Comparison of ENCODE assay signal across 19 mouse cellular contexts in genomic region chr15:97764532-97764931, GRCm38 (mm10). TPM values are rescaled to one million over a fixed set of nuclear protein-coding genes. Genes with fewer than 3 reads are reported as not detected.
DNase-seq lines count a peak whose midpoint lies in the region; ATAC-seq and TF ChIP-seq lines count a peak whose summit lies in the region.
"Had no signal": no experiment of that assay in that cellular context is flagged by ENCODE, and none has a peak within 500 bp of the region (broad histone marks: within the 10 kb centered on the region; RNA-seq: fewer than 3 reads in every experiment).

No protein-coding gene starts in this region.

- H3K27ac ChIP-seq in heart, embryonic 15.5 days: no peak overlapping the region
- H3K27ac ChIP-seq in heart, embryonic 11.5 days (ENCODE audit: low read depth, low read length): no peak overlapping the region
- H3K27ac ChIP-seq in kidney, postnatal 0 days: 0 out of 2 replicates have a peak overlapping the region, but pooled peaks have one; percentile 87
- H3K27ac ChIP-seq in thymus, adult 2 months (ENCODE audit: control insufficient read depth, insufficient read depth, low read length): peak overlapping the region; percentile 17; the same call in 1 of the 2 replicates
- H3K27ac ChIP-seq: hindbrain, embryonic 14.5 days; limb, embryonic 15.5 days; liver, embryonic 15.5 days; neural tube, embryonic 15.5 days had no signal

- 70% methylated on average over 2 of the region's 2 CpGs for WGBS in heart, embryonic 15.5 days
- 65% methylated on average over 2 of the region's 2 CpGs for WGBS in heart, embryonic 11.5 days (ENCODE audit: insufficient replicate concordance)
- WGBS in kidney, postnatal 0 days: 69% methylated on average over 2 of the region's 2 CpGs
- WGBS in thymus, adult 2 months: 86% methylated on average over 2 of the region's 2 CpGs

- H3K4me3 ChIP-seq in heart, embryonic 15.5 days: no peak overlapping the region
- no peak overlapping the region for H3K4me3 ChIP-seq in heart, embryonic 11.5 days (ENCODE audit: low read depth, low read length)
- no peak overlapping the region for H3K4me3 ChIP-seq in kidney, postnatal 0 days (replicated peaks; ENCODE audit: low read depth, low read length)
- no peak overlapping the region for H3K4me3 ChIP-seq in thymus, adult 2 months (ENCODE audit: control insufficient read depth, insufficient read depth, low read length)
- H3K4me3 ChIP-seq: limb, embryonic 15.5 days; liver, embryonic 15.5 days; neural tube, embryonic 15.5 days had no signal

- H3K9ac ChIP-seq in heart, embryonic 15.5 days: no peak overlapping the region
- no peak overlapping the region for H3K9ac ChIP-seq in heart, embryonic 11.5 days (ENCODE audit: low read depth, low read length)
- H3K9ac ChIP-seq in kidney, postnatal 0 days (ENCODE audit: low read depth, low read length): 0 out of 2 replicates have a peak overlapping the region, but pooled peaks have one; percentile 13
- H3K9ac ChIP-seq: hindbrain, embryonic 14.5 days; limb, embryonic 15.5 days; liver, embryonic 15.5 days; neural tube, embryonic 15.5 days had no signal

- 0 out of 2 replicates have a peak overlapping the region, but pooled peaks have one; percentile 95 for H3K4me2 ChIP-seq in heart, embryonic 15.5 days
- H3K4me2 ChIP-seq in heart, embryonic 11.5 days: no peak overlapping the region
- peak overlapping the region; percentile 85 for H3K4me2 ChIP-seq in kidney, postnatal 0 days (ENCODE audit: low read length)
- H3K4me2 ChIP-seq: liver, embryonic 15.5 days had no signal

- H3K9me3 ChIP-seq in heart, embryonic 15.5 days (replicated peaks): no peaks in the 10 kb centered on the region
- H3K9me3 ChIP-seq in heart, embryonic 11.5 days (replicated peaks; ENCODE audit: control insufficient read depth, low read length): no peaks in the 10 kb centered on the region
- no peaks in the 10 kb centered on the region for H3K9me3 ChIP-seq in kidney, postnatal 0 days (replicated peaks; ENCODE audit: low read length)
- H3K9me3 ChIP-seq: limb, embryonic 15.5 days; liver, embryonic 15.5 days; neural tube, embryonic 15.5 days had no signal

- ATAC-seq in heart, embryonic 15.5 days (replicated peaks; ENCODE audit: insufficient number of reproducible peaks, insufficient read depth, low FRiP score, low read depth): no peak
- no peak for ATAC-seq in heart, embryonic 11.5 days (replicated peaks; ENCODE audit: insufficient number of reproducible peaks, low FRiP score, low TSS enrichment)
- no peak for ATAC-seq in kidney, postnatal 0 days (replicated peaks; ENCODE audit: low FRiP score, low read depth)
- ATAC-seq: forebrain, embryonic 16.5 days; midbrain, embryonic 16.5 days had no signal

- TF ChIP-seq POLR2A in thymus, adult 2 months (IDR thresholded peaks at IDR 0.05; ENCODE audit: control insufficient read depth, extremely low read depth, insufficient read depth, low read length, poor library complexity): no peak

- peaks cover 45% of the 10 kb centered on the region for H3K4me1 ChIP-seq in heart, embryonic 15.5 days (replicated peaks)
- peaks cover 26% of the 10 kb centered on the region for H3K4me1 ChIP-seq in heart, embryonic 11.5 days (ENCODE audit: control insufficient read depth, insufficient read depth, low read length)
- peaks cover 29% of the 10 kb centered on the region for H3K4me1 ChIP-seq in kidney, postnatal 0 days (replicated peaks; ENCODE audit: insufficient read depth, low read length)
- H3K4me1 ChIP-seq in thymus, adult 2 months (replicated peaks; ENCODE audit: control insufficient read depth, insufficient read depth, low read length): peaks cover 69% of the 10 kb centered on the region

- TF ChIP-seq CTCF in kidney, postnatal 0 days (IDR thresholded peaks at IDR 0.05; ENCODE audit: low read depth): no peak
- no peak for TF ChIP-seq CTCF in thymus, adult 2 months (IDR thresholded peaks at IDR 0.05; ENCODE audit: borderline replicate concordance, control insufficient read depth, extremely low read depth, insufficient read depth, low read length, poor library complexity)

- no peaks in the 10 kb centered on the region for H3K27me3 ChIP-seq in heart, embryonic 15.5 days
- peaks cover 23% of the 10 kb centered on the region for H3K27me3 ChIP-seq in heart, embryonic 11.5 days (ENCODE audit: control insufficient read depth, insufficient read depth, low read length)
- H3K27me3 ChIP-seq in kidney, postnatal 0 days (ENCODE audit: insufficient read depth, low read length): no peaks in the 10 kb centered on the region
- H3K27me3 ChIP-seq in thymus, adult 2 months (ENCODE audit: control insufficient read depth, insufficient read depth, low read length): no peaks in the 10 kb centered on the region

- DNase-seq in kidney, postnatal 0 days (ENCODE audit: low spot score): no peak
- no peak for DNase-seq in kidney, adult 9 months
- DNase-seq in thymus, adult 2 months: no peak
- DNase-seq in thymus, postnatal 0 days (ENCODE audit: low spot score): no peak
- DNase-seq in cerebellum, adult 18-20 months: no peak
- DNase-seq: adrenal gland, adult 2 months; cerebellum, postnatal 10 days; heart, postnatal 14 days; layer of hippocampus, postnatal 36 days; right cerebral cortex, postnatal 25 days had no signal

- H3K36me3 ChIP-seq in heart, embryonic 15.5 days: no peaks in the 10 kb centered on the region; the same call in 1 of the 2 replicates
- H3K36me3 ChIP-seq in heart, embryonic 11.5 days (ENCODE audit: control insufficient read depth, insufficient read depth, low read length): peaks cover 3% of the 10 kb centered on the region; the same call in 1 of the 2 replicates
- H3K36me3 ChIP-seq in kidney, postnatal 0 days (ENCODE audit: insufficient read depth, low read length): 0 out of 2 replicates have a peak, but pooled peaks cover 11% of the 10 kb centered on the region
- peaks cover 3% of the 10 kb centered on the region; the same call in 1 of the 2 replicates for H3K36me3 ChIP-seq in thymus, adult 2 months (ENCODE audit: control insufficient read depth, insufficient read depth, low read length)
- H3K36me3 ChIP-seq: liver, embryonic 15.5 days had no signal

RNA-seq across cellular contexts. Expression of gene Rapgef3, which starts 3.2 kb away (rescaled TPM):
- 20.0 and 24.0 TPM in 2 replicates for polyA plus RNA-seq in heart, embryonic 15.5 days (2015; fragmentation: Nextera tagmentation; extraction: Ambion mirVana)
- 8.3 and 8.5 TPM in 2 replicates for polyA plus RNA-seq in heart, embryonic 11.5 days (2014; fragmentation: Nextera tagmentation; extraction: Ambion mirVana)
- 27.5 and 29.2 TPM in 2 replicates for polyA plus RNA-seq in kidney, postnatal 0 days (2015; fragmentation: Nextera tagmentation; extraction: Ambion mirVana)
- 276 and 278 TPM in 2 replicates for polyA plus RNA-seq in thymus, adult 2 months (2012; rRNA removed)
- 61.7 and 72.6 TPM in 2 replicates for polyA plus RNA-seq in thymus, postnatal 0 days (2015; fragmentation: Nextera tagmentation; extraction: Ambion mirVana)

RNA-seq across cellular contexts. Expression of gene Slc48a1, which starts 13.8 kb away (rescaled TPM):
- polyA plus RNA-seq in heart, embryonic 15.5 days (2015; fragmentation: Nextera tagmentation; extraction: Ambion mirVana): 64.3 and 76.8 TPM in 2 replicates
- polyA plus RNA-seq in heart, embryonic 11.5 days (2014; fragmentation: Nextera tagmentation; extraction: Ambion mirVana): 45.1 and 51.1 TPM in 2 replicates
- 86.9 and 108 TPM in 2 replicates for polyA plus RNA-seq in kidney, postnatal 0 days (2015; fragmentation: Nextera tagmentation; extraction: Ambion mirVana)
- polyA plus RNA-seq in thymus, adult 2 months (2012; rRNA removed): 62.1 and 62.8 TPM in 2 replicates
- polyA plus RNA-seq in thymus, postnatal 0 days (2015; fragmentation: Nextera tagmentation; extraction: Ambion mirVana): 44.5 and 48.3 TPM in 2 replicates

RNA-seq across cellular contexts. Expression of gene Endou, which starts 33.4 kb away (rescaled TPM):
- polyA plus RNA-seq in heart, embryonic 15.5 days (2015; fragmentation: Nextera tagmentation; extraction: Ambion mirVana): 0.86 and 3.5 TPM in 2 replicates
- polyA plus RNA-seq in heart, embryonic 11.5 days (2014; fragmentation: Nextera tagmentation; extraction: Ambion mirVana): 0.20 TPM in 1 of 2 replicates, not detected in the other
- polyA plus RNA-seq in kidney, postnatal 0 days (2015; fragmentation: Nextera tagmentation; extraction: Ambion mirVana): 1.5 and 2.2 TPM in 2 replicates
- polyA plus RNA-seq in thymus, adult 2 months (2012; rRNA removed): 276 and 294 TPM in 2 replicates
- 159 and 186 TPM in 2 replicates for polyA plus RNA-seq in thymus, postnatal 0 days (2015; fragmentation: Nextera tagmentation; extraction: Ambion mirVana)
- polyA plus RNA-seq: intestine, embryonic 14.5 days had no signal

RNA-seq across cellular contexts. Expression of gene Rpap3, which starts 58.9 kb away (rescaled TPM):
- polyA plus RNA-seq in heart, embryonic 15.5 days (2015; fragmentation: Nextera tagmentation; extraction: Ambion mirVana): 16.8 and 18.7 TPM in 2 replicates
- polyA plus RNA-seq in heart, embryonic 11.5 days (2014; fragmentation: Nextera tagmentation; extraction: Ambion mirVana): 30.4 and 30.5 TPM in 2 replicates
- 36.3 and 37.2 TPM in 2 replicates for polyA plus RNA-seq in kidney, postnatal 0 days (2015; fragmentation: Nextera tagmentation; extraction: Ambion mirVana)
- polyA plus RNA-seq in thymus, adult 2 months (2012; rRNA removed): 5.6 and 6.0 TPM in 2 replicates
- 31.1 and 31.7 TPM in 2 replicates for polyA plus RNA-seq in thymus, postnatal 0 days (2015; fragmentation: Nextera tagmentation; extraction: Ambion mirVana)

Comparison
In these comparisons a context has a peak if more than half of its experiments do, and no peak if none do; other contexts are left out.
1. H3K27ac ChIP-seq: peak in kidney, postnatal 0 days (single experiment) and thymus, adult 2 months (single experiment); none in heart, embryonic 15.5 days (single experiment) and heart, embryonic 11.5 days (single experiment).
2. RNA of gene Endou, which starts 33.4 kb away (polyA plus RNA-seq): 276 to 294 TPM in thymus, adult 2 months and 159 to 186 TPM in thymus, postnatal 0 days; 1.5 to 2.2 TPM in kidney, postnatal 0 days, 0.86 to 3.5 TPM in heart, embryonic 15.5 days and 0.20 TPM in heart, embryonic 11.5 days; every median in the first group is over 10 times any median in the second.